30 mouse cellular contexts compared by ENCODE assay signal in genomic region chr17:35104079-35104478, GRCm38 (mm10). TPM values are rescaled to one million over a fixed set of nuclear protein-coding genes. Genes with fewer than 3 reads are reported as not detected.
A peak's percentile ranks its signal among the peaks of the same experiment; 100 is the strongest.
DNase-seq lines count a peak whose midpoint lies in the region; ATAC-seq and TF ChIP-seq lines count a peak whose summit lies in the region.
"Had no signal": no experiment of that assay in that cellular context is flagged by ENCODE, and none has a peak within 500 bp of the region (broad histone marks: within the 10 kb centered on the region; RNA-seq: fewer than 3 reads in every experiment).

No protein-coding gene starts in this region.

- H3K4me2 ChIP-seq in midbrain, embryonic 16.5 days (ENCODE audit: low read length): no peak overlapping the region
- H3K4me2 ChIP-seq in midbrain, embryonic 15.5 days: no peak overlapping the region
- H3K4me2 ChIP-seq in liver, embryonic 13.5 days: peak overlapping the region; percentile 48
- H3K4me2 ChIP-seq: embryonic facial prominence, embryonic 12.5 days; hindbrain, embryonic 15.5 days; limb, embryonic 13.5 days; lung, embryonic 15.5 days; midbrain, embryonic 13.5 days; neural tube, embryonic 13.5 days had no signal

- H3K9me3 ChIP-seq in midbrain, embryonic 16.5 days (replicated peaks; ENCODE audit: control insufficient read depth, low read length, poor library complexity, severe bottlenecking): no peaks in the 10 kb centered on the region
- H3K9me3 ChIP-seq in midbrain, embryonic 15.5 days: no peaks in the 10 kb centered on the region
- no peaks in the 10 kb centered on the region for H3K9me3 ChIP-seq in liver, embryonic 13.5 days (replicated peaks)
- H3K9me3 ChIP-seq: embryonic facial prominence, embryonic 12.5 days; hindbrain, embryonic 15.5 days; limb, embryonic 13.5 days; lung, embryonic 15.5 days; megakaryocyte, embryonic 14.5 days; midbrain, embryonic 13.5 days; neural tube, embryonic 13.5 days had no signal

- ATAC-seq in midbrain, embryonic 16.5 days: no peak
- no peak for ATAC-seq in midbrain, embryonic 15.5 days (replicated peaks)
- ATAC-seq in liver, embryonic 13.5 days (ENCODE audit: low read depth): no peak
- ATAC-seq: forebrain, embryonic 16.5 days; midbrain, embryonic 13.5 days; Patski had no signal

- intact Hi-C loops in gastrocnemius, adult 2 months (cut with DNase I): no loop called here
- intact Hi-C loops in heart, postnatal 36 days (cut with DNase I): no loop called here

- no peak for TF ChIP-seq POLR2A in lung, adult 2 months (IDR thresholded peaks at IDR 0.05; ENCODE audit: borderline replicate concordance, extremely low read depth, low read depth, low read length)

- H3K4me3 ChIP-seq in gastrocnemius, adult 2 months: no peak overlapping the region
- H3K4me3 ChIP-seq in midbrain, embryonic 16.5 days (ENCODE audit: low read depth, low read length): no peak overlapping the region
- H3K4me3 ChIP-seq in midbrain, embryonic 15.5 days: no peak overlapping the region
- peak overlapping the region; percentile 7 for H3K4me3 ChIP-seq in liver, embryonic 13.5 days (replicated peaks)
- H3K4me3 ChIP-seq in lung, adult 2 months (replicated peaks; ENCODE audit: extremely low read depth, low read depth, low read length): no peak overlapping the region
- H3K4me3 ChIP-seq: embryonic facial prominence, embryonic 12.5 days; hindbrain, embryonic 15.5 days; limb, embryonic 13.5 days; lung, embryonic 15.5 days; midbrain, embryonic 13.5 days; myocyte; neural tube, embryonic 13.5 days had no signal

- no peaks in the 10 kb centered on the region; the same call in 1 of the 2 replicates for H3K4me1 ChIP-seq in midbrain, embryonic 16.5 days (ENCODE audit: control insufficient read depth, insufficient read depth, low read length)
- peaks cover 6% of the 10 kb centered on the region; the same call in 1 of the 2 replicates for H3K4me1 ChIP-seq in midbrain, embryonic 15.5 days
- H3K4me1 ChIP-seq in liver, embryonic 13.5 days (replicated peaks): peaks cover 64% of the 10 kb centered on the region
- H3K4me1 ChIP-seq in lung, adult 2 months (ENCODE audit: control insufficient read depth, insufficient read depth, low read length): no peaks in the 10 kb centered on the region
- H3K4me1 ChIP-seq: embryonic facial prominence, embryonic 12.5 days; limb, embryonic 13.5 days; lung, embryonic 15.5 days had no signal

- peak overlapping the region; percentile 65 for H3K27ac ChIP-seq in gastrocnemius, adult 2 months
- no peak overlapping the region for H3K27ac ChIP-seq in midbrain, embryonic 16.5 days (ENCODE audit: low read length)
- H3K27ac ChIP-seq in midbrain, embryonic 15.5 days: no peak overlapping the region
- H3K27ac ChIP-seq in liver, embryonic 13.5 days: peak overlapping the region; percentile 92
- H3K27ac ChIP-seq: embryonic facial prominence, embryonic 12.5 days; hindbrain, embryonic 15.5 days; limb, embryonic 13.5 days; lung, embryonic 15.5 days; midbrain, embryonic 13.5 days; neural tube, embryonic 13.5 days had no signal

- H3K9ac ChIP-seq in midbrain, embryonic 16.5 days (ENCODE audit: low read depth, low read length): 0 out of 2 replicates have a peak overlapping the region, but pooled peaks have one; percentile 10
- H3K9ac ChIP-seq in midbrain, embryonic 15.5 days: no peak overlapping the region
- peak overlapping the region; percentile 67 for H3K9ac ChIP-seq in liver, embryonic 13.5 days
- H3K9ac ChIP-seq: embryonic facial prominence, embryonic 12.5 days; hindbrain, embryonic 15.5 days; lung, embryonic 15.5 days had no signal

- DNase-seq in gastrocnemius, adult 2 months: no peak
- no peak for DNase-seq in gastrocnemius, postnatal 10 days
- no peak for DNase-seq in liver, embryonic 13.5 days
- DNase-seq in lung, adult 2 months: no peak
- no peak for DNase-seq in ovary, postnatal 10 days (ENCODE audit: low spot score)
- no peak for DNase-seq in heart, postnatal 36 days
- DNase-seq: adrenal gland, adult 2 months; cerebellum, adult 18-20 months; lung, postnatal 36 days; thymus, adult 18-20 months; thymus, postnatal 36 days had no signal

- no peak for TF ChIP-seq CTCF in gastrocnemius, adult 2 months (IDR thresholded peaks at IDR 0.05)
- TF ChIP-seq CTCF in lung, adult 2 months (IDR thresholded peaks at IDR 0.05; ENCODE audit: insufficient read depth, low read length): no peak

- WGBS in midbrain, embryonic 16.5 days: 95% methylated on average over 7 of the region's 7 CpGs
- WGBS in midbrain, embryonic 15.5 days: 94% methylated on average over 7 of the region's 7 CpGs
- 65% methylated on average over 7 of the region's 7 CpGs for WGBS in liver, embryonic 13.5 days (ENCODE audit: insufficient replicate concordance)
- 89% methylated on average over 7 of the region's 7 CpGs for WGBS in lung, adult 2 months

- no peaks in the 10 kb centered on the region for H3K27me3 ChIP-seq in midbrain, embryonic 16.5 days (ENCODE audit: control insufficient read depth, insufficient read depth, low read depth, low read length)
- H3K27me3 ChIP-seq in midbrain, embryonic 15.5 days (replicated peaks): no peaks in the 10 kb centered on the region
- H3K27me3 ChIP-seq in liver, embryonic 13.5 days: no peaks in the 10 kb centered on the region
- H3K27me3 ChIP-seq: embryonic facial prominence, embryonic 12.5 days; hindbrain, embryonic 15.5 days; limb, embryonic 13.5 days; lung, embryonic 15.5 days; midbrain, embryonic 13.5 days; neural tube, embryonic 13.5 days; Patski had no signal

- peaks cover 31% of the 10 kb centered on the region for H3K36me3 ChIP-seq in midbrain, embryonic 16.5 days (ENCODE audit: control insufficient read depth, insufficient read depth, low read length)
- H3K36me3 ChIP-seq in midbrain, embryonic 15.5 days (replicated peaks): peaks cover 33% of the 10 kb centered on the region; the same call in 1 of the 2 replicates
- H3K36me3 ChIP-seq in liver, embryonic 13.5 days: peaks cover 48% of the 10 kb centered on the region

RNA-seq across cellular contexts. Expression of gene Ly6g5c, which starts 4.0 kb away (rescaled TPM):
- total RNA-seq in gastrocnemius, adult 2 months (2021): not detected
- total RNA-seq in gastrocnemius, postnatal 10 days (2021): not detected
- polyA plus RNA-seq in midbrain, embryonic 16.5 days (2015; fragmentation: Nextera tagmentation; extraction: Ambion mirVana): not detected in 2 replicates
- polyA plus RNA-seq in midbrain, embryonic 15.5 days (2015; fragmentation: Nextera tagmentation; extraction: Ambion mirVana): not detected in 2 replicates
- not detected in 2 replicates for polyA plus RNA-seq in liver, embryonic 13.5 days (2015; fragmentation: Nextera tagmentation; extraction: Ambion mirVana)
- not detected in 2 replicates for polyA plus RNA-seq in lung, adult 2 months (2012; rRNA removed)
- total RNA-seq in heart, postnatal 36 days (2021): not detected
- total RNA-seq: adrenal gland, adult 2 months; adrenal gland, postnatal 4 days; gastrocnemius, postnatal 4 days; heart, adult 8-10 months; heart, postnatal 25 days; left cerebral cortex, postnatal 25 days had no signal
- polyA plus RNA-seq: adrenal gland, adult 2 months; embryonic facial prominence, embryonic 12.5 days; forebrain, embryonic 16.5 days; heart, embryonic 14.5 days; hindbrain, embryonic 15.5 days; limb, embryonic 13.5 days; lung, embryonic 15.5 days; midbrain, embryonic 13.5 days; myocyte; neural tube, embryonic 13.5 days; Patski; stomach, embryonic 16.5 days had no signal

RNA-seq across cellular contexts. Expression of gene Ly6g5b, which starts 11.1 kb away (rescaled TPM):
- total RNA-seq in gastrocnemius, adult 2 months (2021): under 1 TPM in 1 of 2 experiments, not detected in 1; 0.36 TPM
- total RNA-seq in gastrocnemius, postnatal 10 days (2021): under 1 TPM in 1 of 2 experiments, not detected in 1; 0.34 TPM
- 1.5 TPM in 2 replicates for polyA plus RNA-seq in midbrain, embryonic 16.5 days (2015; fragmentation: Nextera tagmentation; extraction: Ambion mirVana)
- 1.1 and 2.2 TPM in 2 replicates for polyA plus RNA-seq in midbrain, embryonic 15.5 days (2015; fragmentation: Nextera tagmentation; extraction: Ambion mirVana)
- 0.21 and 0.28 TPM in 2 replicates for polyA plus RNA-seq in liver, embryonic 13.5 days (2015; fragmentation: Nextera tagmentation; extraction: Ambion mirVana)
- polyA plus RNA-seq in lung, adult 2 months (2012; rRNA removed): 1.4 and 2.0 TPM in 2 replicates
- not detected for total RNA-seq in heart, postnatal 36 days (2021)
- total RNA-seq: heart, adult 8-10 months had no signal

RNA-seq across cellular contexts. Expression of gene Abhd16a, which starts 15.0 kb away (rescaled TPM):
- 10 to 100 TPM; 74.2 to 99.7 TPM for total RNA-seq in gastrocnemius, adult 2 months (2021)
- total RNA-seq in gastrocnemius, postnatal 10 days (2021): 10 to 100 TPM; 59.1 to 65.0 TPM
- polyA plus RNA-seq in midbrain, embryonic 16.5 days (2015; fragmentation: Nextera tagmentation; extraction: Ambion mirVana): 105 and 107 TPM in 2 replicates
- 105 and 113 TPM in 2 replicates for polyA plus RNA-seq in midbrain, embryonic 15.5 days (2015; fragmentation: Nextera tagmentation; extraction: Ambion mirVana)
- polyA plus RNA-seq in liver, embryonic 13.5 days (2015; fragmentation: Nextera tagmentation; extraction: Ambion mirVana): 51.0 and 54.9 TPM in 2 replicates
- 196 and 245 TPM in 2 replicates for polyA plus RNA-seq in lung, adult 2 months (2012; rRNA removed)
- 10 to 100 TPM; 54.6 to 61.1 TPM for total RNA-seq in heart, postnatal 36 days (2021)

RNA-seq across cellular contexts. Expression of gene Gpank1, which starts 17.2 kb away (rescaled TPM):
- 1 to 10 TPM; 8.5 to 8.7 TPM for total RNA-seq in gastrocnemius, adult 2 months (2021)
- total RNA-seq in gastrocnemius, postnatal 10 days (2021): 1 to 10 TPM; 4.9 to 6.3 TPM
- polyA plus RNA-seq in midbrain, embryonic 16.5 days (2015; fragmentation: Nextera tagmentation; extraction: Ambion mirVana): 24.3 and 26.4 TPM in 2 replicates
- 25.9 and 28.9 TPM in 2 replicates for polyA plus RNA-seq in midbrain, embryonic 15.5 days (2015; fragmentation: Nextera tagmentation; extraction: Ambion mirVana)
- 14.1 and 14.8 TPM in 2 replicates for polyA plus RNA-seq in liver, embryonic 13.5 days (2015; fragmentation: Nextera tagmentation; extraction: Ambion mirVana)
- 17.9 and 21.9 TPM in 2 replicates for polyA plus RNA-seq in lung, adult 2 months (2012; rRNA removed)
- 1 to 10 TPM; 8.0 to 9.6 TPM for total RNA-seq in heart, postnatal 36 days (2021)

RNA-seq across cellular contexts. Expression of gene Csnk2b, which starts 17.8 kb away (rescaled TPM):
- 100 to 1,000 TPM; 186 to 187 TPM for total RNA-seq in gastrocnemius, adult 2 months (2021)
- total RNA-seq in gastrocnemius, postnatal 10 days (2021): 100 to 1,000 TPM; 165 to 166 TPM
- 315 and 331 TPM in 2 replicates for polyA plus RNA-seq in midbrain, embryonic 16.5 days (2015; fragmentation: Nextera tagmentation; extraction: Ambion mirVana)
- 316 and 319 TPM in 2 replicates for polyA plus RNA-seq in midbrain, embryonic 15.5 days (2015; fragmentation: Nextera tagmentation; extraction: Ambion mirVana)
- polyA plus RNA-seq in liver, embryonic 13.5 days (2015; fragmentation: Nextera tagmentation; extraction: Ambion mirVana): 176 and 182 TPM in 2 replicates
- 232 and 297 TPM in 2 replicates for polyA plus RNA-seq in lung, adult 2 months (2012; rRNA removed)
- 100 to 1,000 TPM; 163 to 164 TPM for total RNA-seq in heart, postnatal 36 days (2021)

Comparison
In these comparisons a context has a peak if more than half of its experiments do, and no peak if none do; other contexts are left out.
1. H3K27ac ChIP-seq: peak in gastrocnemius, adult 2 months (single experiment) and liver, embryonic 13.5 days (single experiment); none in midbrain, embryonic 16.5 days (single experiment) and midbrain, embryonic 15.5 days (single experiment).